Mouse (Mus musculus): ENCODE measurements around the gene Gm5485.

The Gm5485 gene

DNA sequence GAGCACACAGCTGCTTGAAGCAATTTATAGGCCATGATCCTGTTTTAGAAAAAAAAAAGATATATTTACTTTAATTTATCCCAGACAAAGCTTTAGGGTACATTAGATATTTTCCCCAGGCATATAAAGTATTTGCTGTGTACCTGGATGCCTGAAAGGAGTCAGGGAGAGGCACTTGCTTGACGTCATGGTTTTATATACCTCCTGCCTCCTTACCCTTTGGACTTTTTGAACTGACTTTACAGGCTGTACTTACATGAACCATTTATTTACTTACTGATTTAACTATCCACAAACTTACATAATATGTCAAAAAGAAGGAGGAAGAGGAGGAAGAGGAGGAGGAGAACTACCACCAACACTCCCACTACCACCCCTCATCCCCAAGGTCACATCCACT is at the start of gene Gm5485:
Gene Gm5485, minus strand, starts transcription at position 171 of the 400 bp plus-strand sequence.
- no peak for DNase-seq (ENCODE audit: low spot score)

DNA sequence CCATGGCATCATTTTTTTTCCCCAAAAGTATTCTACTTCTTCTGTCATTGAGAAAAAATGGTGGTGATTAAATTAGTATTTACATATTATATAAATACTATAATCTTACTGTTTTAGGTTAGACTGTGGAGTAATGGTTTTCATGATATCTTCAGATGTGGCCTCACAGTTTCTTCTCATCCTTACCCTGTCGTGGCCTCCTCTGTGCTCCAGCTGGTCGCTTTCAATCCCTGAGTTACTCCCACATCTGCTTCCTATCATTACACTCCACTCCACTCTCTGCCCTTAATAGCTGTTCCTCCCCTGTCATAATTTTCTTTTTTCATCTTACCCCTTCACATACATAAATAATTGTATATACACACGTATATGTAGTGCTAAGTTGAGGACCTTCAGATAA is 41.0 kb upstream of the Gm5485 start:
- no peak for DNase-seq (ENCODE audit: low spot score)

DNA sequence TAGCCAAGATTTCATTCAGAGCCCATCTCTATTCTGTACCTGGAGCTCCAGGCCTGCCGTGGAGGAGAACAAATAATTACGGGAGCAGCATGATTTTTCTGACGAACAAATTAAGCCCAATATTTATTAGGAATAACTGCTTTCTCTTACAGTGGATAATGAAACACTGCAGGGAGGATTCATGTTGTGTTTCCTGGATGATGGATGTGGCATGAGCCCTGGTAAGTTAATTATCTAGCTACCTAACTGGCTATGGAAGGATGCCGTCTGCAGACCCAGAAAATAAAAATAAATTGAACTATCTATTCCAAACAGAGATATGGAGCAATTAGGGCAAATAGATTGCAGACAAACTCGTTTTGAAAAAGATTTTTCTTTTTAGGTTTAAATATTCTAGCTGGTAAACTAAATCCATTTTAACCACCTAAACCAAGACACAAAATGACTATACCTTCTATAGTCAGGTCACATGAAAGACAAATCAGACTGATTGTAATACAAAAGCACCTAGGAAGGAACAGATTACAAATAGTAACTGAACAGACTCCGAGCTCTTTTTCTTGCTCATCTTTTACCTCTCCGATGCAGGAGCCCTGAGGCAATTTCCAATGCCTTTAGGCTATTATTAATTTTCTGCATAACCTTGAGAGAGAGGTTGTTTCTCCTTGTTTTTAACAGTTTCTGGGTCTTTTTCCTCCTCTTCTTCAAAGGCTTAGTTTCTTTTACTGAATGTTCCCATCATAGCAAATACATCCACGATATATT is 34.1 kb upstream of the Gm5485 start:
- no peak for DNase-seq (ENCODE audit: low spot score)

DNA sequence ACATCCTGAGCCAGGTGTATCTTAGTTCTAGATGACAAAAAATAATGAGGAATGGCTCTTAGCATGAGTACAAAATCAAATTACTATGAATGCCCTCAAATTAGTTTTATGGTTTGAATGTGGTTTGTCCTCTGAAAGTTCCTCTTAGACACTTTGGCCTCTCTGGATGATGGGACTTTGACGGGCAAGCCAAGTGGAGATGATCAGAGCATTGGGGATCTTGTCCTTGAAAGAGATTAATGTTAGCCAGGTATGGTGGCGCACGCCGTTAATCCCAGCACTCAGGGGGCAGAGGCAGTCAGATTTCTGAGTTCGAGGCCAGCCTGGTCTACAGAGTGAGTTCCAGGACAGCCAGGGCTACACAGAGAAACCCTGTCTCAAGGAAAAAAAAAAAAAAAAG is 32.4 kb upstream of the Gm5485 start:
- DNase-seq (ENCODE audit: low spot score) = no peak

DNA sequence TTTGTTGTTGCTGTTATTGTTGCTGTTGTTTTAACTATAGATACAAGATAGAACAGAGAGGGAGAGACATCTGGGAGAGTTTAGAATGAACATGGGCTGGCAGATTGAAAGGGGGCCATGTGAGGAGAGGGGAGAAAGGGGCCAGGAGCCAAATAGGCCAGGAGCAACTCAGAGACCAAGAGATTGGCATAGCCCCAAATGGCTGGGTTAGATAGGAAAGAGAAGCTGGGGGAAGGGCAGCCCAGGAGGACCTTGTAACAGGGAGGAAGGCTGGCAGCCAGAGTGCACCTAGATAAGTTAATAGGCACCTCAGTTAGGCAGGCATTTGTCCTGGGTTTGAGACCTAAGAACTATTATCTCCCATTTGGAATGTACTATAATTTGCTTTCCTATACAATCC is 25.3 kb upstream of the Gm5485 start:
- no peak for DNase-seq (ENCODE audit: low spot score)

DNA sequence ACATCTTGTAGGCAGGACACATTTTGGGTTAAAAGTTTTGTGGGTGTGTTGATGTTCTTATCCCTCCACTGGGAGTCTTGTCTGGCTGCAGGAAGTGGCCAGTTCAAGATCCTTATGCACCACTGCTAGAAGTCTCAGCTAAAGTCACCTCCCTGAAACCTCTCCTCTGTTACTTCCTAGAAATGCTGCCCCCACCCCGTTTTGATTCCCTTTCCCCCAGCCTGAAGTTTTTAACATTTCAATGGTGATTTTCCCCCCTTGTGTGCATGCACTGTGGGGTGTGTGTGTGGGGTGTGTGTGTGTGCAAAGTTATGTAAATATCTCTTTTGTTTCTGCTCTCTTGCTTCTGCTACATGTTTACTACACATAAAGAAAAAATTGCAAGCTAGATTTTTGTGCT is 23.2 kb upstream of the Gm5485 start:
- no peak for DNase-seq (ENCODE audit: low spot score)

DNA sequence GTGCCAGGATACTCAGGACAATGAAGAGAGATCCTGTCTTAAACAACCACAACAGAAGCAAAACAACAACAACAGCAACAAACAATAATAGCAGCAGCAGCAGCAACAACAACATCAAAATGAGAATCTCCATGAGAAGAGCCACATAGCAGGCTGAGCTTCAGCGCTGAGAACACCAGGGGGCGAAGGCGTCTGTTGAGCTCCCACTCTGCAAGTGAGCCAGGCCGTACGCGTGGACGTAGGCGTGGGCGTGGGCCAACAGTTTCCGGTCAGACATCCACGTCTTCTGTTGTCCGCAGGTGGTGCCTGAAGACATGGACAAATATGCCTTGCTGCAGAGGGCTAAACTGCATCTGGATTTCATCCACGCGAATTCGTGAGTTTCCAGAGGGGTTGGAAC is 18.8 kb upstream of the Gm5485 start, which contains the start of gene Morc1:
Gene Morc1, plus strand, starts transcription at position 211 of the 400 bp plus-strand sequence.
- DNase-seq (ENCODE audit: low spot score) = no peak

DNA sequence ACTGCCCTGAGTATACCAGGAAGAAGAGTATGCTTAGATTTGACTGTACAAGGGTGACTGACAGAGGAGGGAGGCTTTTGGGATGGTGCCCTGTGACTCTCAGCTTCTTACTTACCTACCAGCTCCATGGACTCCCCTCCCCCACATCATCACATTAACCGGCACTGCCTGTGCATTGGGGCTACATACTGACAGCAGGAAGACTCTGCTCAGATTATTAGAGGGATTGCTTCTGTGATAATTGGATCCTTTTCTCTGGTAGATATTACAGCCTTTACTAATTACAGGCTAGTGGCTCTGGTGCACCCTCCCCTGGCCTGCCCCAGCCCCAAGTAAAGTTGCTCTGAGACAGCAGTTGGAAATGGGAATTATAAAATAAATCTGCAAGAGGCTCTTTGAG is 17.2 kb upstream of the Gm5485 start:
- DNase-seq (ENCODE audit: low spot score) = no peak

DNA sequence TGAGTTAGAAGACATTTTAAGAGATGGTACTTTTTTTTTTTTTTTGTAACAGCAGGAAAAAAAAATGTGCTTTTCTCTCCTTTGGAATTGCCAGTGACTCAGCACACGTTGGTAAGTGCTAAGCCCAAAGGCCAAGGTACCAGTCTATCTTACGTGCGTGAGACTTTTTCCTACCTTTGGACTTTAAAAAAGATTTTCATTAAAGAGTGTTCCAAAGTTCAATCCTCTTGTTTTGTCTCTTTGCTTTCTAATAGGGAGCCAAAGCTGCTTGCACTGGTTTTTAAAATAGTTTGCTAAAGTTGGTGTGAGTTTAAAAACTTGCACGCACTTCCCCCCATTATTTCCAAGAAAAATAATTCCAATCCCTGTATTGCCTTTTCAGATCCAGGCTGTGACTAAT is 11.9 kb upstream of the Gm5485 start:
- DNase-seq (ENCODE audit: low spot score) = no peak

DNA sequence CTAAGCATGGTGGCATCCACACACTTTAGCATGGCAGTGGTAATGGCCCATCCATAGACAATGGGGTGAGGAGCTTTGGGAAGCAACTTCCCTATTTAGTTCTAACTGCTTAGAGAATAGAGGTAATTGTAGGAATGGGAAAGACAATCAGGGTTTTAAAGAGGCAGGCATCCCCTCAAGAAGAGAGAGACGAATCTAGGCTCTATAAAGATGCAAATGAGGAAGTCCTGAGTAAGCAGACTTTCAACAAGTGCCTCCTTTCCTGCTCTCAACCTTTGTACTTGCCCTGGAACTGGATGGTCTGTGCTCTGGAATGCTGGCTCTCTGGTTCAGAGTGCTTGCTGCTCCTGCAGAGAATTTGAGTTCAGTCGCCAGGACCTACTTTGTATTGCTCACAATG is 10.3 kb upstream of the Gm5485 start:
- DNase-seq (ENCODE audit: low spot score) = no peak

DNA sequence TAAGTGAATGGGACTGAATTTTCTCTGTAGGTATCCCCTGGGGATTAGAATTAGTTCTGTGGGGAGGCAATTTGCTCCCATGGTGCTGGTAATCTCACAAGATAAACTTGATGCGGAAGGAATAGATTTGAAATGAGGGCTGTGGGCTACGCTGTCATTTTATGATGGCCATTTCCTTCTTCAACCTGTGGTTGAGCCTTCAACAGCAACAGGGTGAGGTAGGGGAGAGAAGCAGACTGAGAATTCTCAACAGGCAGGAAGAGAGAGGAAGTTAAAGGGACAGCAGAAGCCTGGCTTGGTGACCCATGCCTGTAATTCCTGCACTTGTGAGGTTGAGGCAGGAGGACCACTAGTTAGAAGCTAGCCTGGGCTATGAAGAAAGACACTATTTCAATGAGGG is 6.8 kb upstream of the Gm5485 start:
- DNase-seq (ENCODE audit: low spot score) = no peak

DNA sequence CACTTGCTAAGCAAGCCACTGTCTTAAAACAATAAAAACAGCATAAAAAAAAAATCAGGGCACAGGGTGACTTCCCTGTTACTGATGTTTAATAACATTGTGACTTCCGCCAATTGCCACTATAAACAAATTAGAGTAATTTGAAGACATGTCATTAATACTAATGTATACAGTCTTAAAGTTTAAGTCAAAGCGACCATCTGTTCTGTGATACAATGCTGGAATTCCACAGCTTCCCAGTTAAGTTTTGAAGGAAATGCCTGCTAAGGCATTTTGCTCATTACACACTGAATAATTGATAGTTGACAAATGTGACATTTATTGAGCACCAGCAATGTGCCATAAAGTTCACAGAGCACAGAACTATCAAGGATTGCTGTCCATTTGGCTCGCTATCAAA is 6.3 kb upstream of the Gm5485 start:
- no peak for DNase-seq (ENCODE audit: low spot score)

DNA sequence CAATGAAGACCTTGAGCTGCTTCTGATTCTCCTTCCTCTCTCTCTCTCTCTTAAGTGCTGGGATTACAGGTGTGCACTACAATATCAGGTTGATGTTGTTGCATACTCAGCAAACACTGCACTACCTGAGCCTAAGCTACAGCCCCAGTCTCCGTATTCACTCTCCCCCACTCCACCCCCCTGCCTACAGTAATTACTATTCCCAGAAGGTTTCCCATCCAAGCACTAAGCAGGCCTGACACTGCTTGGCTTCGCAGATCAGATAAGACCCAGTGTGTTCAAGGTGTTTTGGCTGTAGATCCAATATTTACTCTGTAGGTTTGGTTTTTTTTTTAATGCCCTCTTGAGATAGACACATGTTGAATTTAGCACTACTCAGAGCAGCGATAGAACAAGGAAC is 2.1 kb downstream of the Gm5485 start:
- DNase-seq (ENCODE audit: low spot score) = no peak

DNA sequence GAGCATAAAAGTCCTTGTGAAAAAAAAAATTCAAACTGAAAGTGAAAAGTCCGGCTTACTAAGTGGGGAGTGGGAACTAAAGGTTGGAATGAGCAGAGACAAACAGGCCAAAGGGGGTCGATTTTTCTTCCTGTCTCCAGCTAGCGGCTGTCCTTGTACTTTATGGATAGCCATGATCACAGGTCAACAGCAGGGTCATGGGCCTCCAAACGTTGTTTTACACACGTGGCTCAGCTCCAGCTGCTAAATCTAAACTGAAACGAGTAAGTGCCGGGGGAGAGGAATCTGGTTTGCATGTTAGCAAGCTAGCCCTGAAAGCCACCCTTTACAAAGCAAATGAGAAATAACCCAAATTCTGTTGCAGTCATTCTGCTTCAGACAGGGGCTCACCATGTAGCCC is 2.6 kb downstream of the Gm5485 start:
- no peak for DNase-seq (ENCODE audit: low spot score)

DNA sequence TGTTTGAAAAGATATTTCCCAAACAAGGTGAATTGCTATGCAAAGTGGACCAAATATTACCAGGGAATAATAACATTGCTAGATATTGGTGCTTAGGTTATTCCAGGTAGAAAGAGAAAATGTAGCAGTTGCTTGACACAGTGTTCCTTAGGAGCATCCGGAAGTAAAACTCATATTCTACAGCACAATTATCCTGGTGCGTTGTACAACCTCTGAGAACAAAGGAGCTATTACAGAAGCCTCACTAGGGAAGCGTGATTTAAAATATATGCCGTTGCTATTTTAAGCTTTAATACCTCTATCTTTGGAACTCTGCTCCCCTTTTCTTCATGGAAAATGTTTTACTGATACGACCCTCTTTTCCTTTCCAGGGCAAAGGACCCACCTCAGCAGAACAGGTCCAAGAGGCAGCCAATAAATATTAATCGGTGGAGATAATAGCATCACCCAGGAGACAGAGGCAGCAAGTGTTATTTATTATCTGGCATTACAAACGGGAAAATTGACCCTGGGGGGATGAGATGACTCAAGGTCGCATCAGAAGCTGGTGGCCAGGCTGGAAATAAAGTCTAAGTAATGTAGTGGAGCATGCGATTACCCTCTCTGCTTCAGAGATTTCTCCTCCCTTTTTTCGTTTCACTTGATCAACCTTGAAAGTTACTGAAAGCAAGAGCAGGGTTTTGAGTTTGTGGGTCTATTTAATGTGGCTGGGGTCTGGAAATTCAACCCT is 6.4 kb downstream of the Gm5485 start:
- no peak for DNase-seq (ENCODE audit: low spot score)

DNA sequence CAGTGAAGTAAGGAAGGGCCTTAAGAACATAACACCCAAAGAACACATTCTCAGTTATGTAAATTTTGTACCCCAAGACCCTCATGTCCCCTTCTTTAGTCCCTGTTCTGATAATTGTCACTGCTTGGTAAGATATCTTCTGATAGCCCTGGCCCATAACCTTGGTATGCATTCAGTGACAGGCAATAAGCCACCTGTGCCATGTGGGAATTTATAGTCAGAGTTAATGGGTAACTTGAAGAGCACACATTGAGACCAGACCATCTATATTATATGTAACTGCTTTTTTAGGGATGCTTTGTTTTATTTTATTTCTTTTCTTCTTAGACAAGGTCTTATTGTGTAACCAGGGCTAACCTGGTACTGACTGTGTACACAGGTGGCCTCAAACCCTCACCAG is 8.2 kb downstream of the Gm5485 start:
- DNase-seq (ENCODE audit: low spot score) = no peak

DNA sequence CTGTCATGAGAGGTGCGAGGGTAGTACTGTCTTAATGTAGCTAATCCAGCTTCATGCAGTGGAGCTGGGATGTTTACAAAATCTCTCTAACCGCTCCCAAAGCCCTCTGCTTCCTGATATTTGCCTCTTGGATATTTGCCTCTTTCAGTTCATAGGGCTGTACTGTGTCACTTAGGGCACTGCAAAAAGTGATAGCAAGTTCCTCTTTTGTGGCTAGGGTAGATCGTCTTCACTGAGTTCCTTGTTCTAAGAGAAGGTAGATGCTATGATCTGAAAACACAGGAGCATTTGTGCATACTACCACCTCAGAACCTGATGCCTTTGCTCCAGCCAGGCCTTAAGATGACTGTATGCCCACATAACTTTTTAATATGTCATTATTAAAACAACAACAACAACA is 8.8 kb downstream of the Gm5485 start:
- no peak for DNase-seq (ENCODE audit: low spot score)

DNA sequence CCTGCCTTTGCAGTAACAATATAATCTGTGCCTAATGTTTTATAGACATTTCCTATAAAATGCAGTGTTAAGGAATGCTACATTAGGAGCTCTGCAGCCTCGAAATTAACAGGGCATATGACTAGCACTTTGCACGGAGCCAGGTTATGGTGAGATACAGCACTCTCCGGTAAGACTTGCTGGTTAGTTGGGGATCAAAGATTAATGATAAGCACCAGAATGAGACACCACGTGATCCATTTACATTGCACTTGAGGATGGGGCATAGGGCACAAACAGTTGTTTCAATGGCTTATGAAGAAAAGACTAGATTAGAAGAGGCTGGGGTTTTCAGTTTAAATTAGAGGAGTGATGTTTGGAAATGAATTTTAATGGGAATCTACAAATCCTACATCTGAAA is 9.3 kb downstream of the Gm5485 start:
- DNase-seq (ENCODE audit: low spot score) = no peak

DNA sequence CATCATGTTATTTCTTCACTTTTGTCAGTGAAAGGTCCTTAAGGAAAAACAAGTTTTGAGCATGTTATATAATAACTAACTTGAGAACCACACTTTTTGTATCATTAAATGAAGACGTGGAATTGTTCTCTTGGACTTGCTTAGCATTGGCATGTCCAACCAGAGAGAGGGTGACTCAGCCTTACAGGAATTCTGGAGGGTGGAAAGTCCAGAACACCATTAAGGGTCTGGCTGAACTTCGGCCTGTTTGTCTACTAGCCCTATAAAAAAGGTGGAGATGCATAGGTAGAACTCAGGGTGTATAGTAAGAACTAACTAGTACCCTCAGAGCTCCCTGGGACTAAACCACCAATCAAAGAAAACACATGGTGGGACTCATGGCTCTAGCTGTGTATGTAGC is 16.9 kb downstream of the Gm5485 start:
- no peak for DNase-seq (ENCODE audit: low spot score)

DNA sequence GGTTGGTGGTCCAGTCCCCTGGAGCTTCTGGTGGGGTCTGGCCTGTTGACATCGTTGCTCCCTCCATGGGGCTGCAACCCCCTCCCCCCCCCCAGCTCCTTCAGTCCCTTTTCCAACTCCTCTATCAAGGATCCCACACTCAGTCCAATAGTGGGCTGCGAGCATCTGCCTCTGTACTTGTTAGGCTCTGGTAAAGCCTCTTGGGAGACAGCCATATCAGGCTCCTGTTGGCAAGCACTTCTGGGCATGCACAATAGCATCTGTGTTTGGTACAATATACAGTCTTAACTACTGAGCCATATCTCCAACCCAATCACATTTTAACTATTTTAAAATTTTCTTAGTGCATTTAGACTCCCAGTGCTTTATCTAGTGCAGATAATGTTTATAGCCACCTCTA is 25.2 kb downstream of the Gm5485 start:
- DNase-seq (ENCODE audit: low spot score) = no peak

DNA sequence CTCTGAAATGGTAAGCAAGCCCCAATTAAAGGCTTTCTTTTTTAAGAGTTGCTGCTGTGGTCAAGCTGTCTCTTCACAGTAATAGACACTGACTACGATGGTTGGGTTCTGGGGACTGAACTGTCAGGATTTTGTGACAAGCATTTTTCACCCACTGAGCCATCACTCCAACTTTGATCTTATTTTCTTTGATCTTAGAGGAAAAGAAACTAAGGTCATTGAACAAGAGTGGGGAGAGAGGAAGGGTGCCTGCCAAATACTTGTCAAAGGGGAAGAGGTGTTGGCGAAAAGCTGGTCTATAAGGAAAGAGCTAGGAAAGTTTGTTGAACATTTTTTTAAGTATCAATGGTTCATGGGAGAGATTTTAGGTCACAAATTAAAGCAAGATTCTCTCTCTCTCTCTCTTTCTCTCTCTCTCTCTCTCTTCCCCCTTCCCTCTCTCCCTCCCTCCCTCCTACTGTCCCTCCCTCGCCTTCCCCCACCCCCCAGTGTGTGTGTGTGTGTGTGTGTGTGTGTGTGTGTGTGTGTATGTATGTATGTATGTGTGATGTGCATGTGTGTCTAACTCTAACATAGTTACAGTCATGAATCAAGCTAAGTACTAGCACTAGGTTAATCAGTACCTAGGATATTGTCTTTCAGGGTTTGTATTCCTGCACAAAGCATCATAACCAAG is 28.5 kb downstream of the Gm5485 start:
- peak; percentile 8 for DNase-seq (ENCODE audit: low spot score)

DNA sequence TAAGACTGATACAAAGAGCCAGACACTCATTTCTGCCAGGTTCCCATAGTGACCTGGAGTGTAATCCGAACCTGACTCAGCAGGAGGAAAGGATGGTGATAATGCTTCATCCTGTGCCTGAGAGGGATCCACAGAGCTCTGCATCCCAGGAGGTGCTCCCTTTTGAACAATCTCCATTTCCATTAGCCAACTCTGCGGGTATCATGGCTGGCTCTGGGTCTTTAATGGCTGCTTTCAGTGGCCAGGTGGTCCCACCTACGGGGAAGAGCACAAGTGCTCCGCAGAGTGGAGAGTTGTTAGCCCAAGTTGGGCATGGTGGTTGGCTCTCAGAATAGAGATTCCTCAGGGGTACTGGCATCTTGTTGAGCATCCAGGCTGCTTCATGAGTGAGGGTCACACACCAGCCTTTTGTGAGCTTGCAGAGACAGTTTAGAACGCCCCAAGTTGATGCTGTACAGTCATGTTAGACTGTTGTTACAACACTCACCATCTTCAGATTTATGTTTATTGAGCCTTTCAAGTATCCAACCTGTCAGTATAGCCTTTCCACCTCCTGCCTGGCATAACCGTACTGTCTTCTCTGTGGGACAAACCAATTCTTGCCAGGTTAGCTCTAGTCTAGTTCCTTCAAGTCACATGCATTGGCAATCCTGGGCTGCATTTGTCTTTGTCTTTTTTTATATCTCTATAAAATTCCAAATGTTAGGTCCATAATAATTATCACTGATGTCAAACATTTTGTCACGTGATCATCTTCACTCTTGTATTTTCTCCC is 38.3 kb downstream of the Gm5485 start:
- no peak for DNase-seq (ENCODE audit: low spot score)
